Mouse (Mus musculus): Measurements from ENCODE around the gene Hist1h2ag. TPM values are rescaled to one million over a fixed set of nuclear protein-coding genes. Genes with fewer than 3 reads are reported as not detected.
"Not testable (repeated sequence)": the region's sequence is repeated elsewhere in the genome, so short reads cannot be mapped to it uniquely, and the experiment has no call there.

The Hist1h2ag gene
- total RNA-seq, 2 experiments from 2014 or later, result 8.1 to 9.2 TPM

- intact Hi-C loops (cut with DNase I), result loop anchor here (10.0 kb wide), 1 partner anchor 212 kb away; no protein-coding TSS in a partner anchor
- TF ChIP-seq CTCF (IDR thresholded peaks at IDR 0.05), result no peak
- H3K27ac ChIP-seq, result no peak overlapping the region
- no peak for DNase-seq (ENCODE audit: extremely low spot score in 1 of 2, low spot score in 2 of 2)
- H3K4me3 ChIP-seq, result peak overlapping the region; percentile 41
These were observed 6.4 kb downstream of the Hist1h2ag start for GRCm38 (mm10) chr13:22036149-22036956.

GRCm38 (mm10) chr13:22035267-22036148 lies 7.2 kb downstream of the Hist1h2ag start, which contains the start of the genes Hist1h2ah and Hist1h2bk:
TSS of gene Hist1h2ah (minus strand) at chr13:22035568.
TSS of gene Hist1h2bk (plus strand) at chr13:22035870.
- peak; percentile 76 to 84 for DNase-seq (ENCODE audit: extremely low spot score in 1 of 2, low spot score in 2 of 2)
- H3K4me3 ChIP-seq, result peak within 1 kb of the TSS; percentile 43
- intact Hi-C loops (cut with DNase I), result loop anchor here (10.0 kb wide), 1 partner anchor 211 kb away; no protein-coding TSS in a partner anchor
- H3K27ac ChIP-seq, result not testable (repeated sequence)

- intact Hi-C loops (cut with DNase I), result loop anchor here (10.0 kb wide), 1 partner anchor 210 kb away; no protein-coding TSS in a partner anchor
- DNase-seq (ENCODE audit: extremely low spot score in 1 of 2, low spot score in 2 of 2), result no peak
- Histone ChIP-seq H3K4me3 (peak overlapping the region; percentile 34), H3K27ac (no peak overlapping the region)
- no peak for TF ChIP-seq CTCF (IDR thresholded peaks at IDR 0.05)
These were observed 8.1 kb downstream of the Hist1h2ag start for GRCm38 (mm10) chr13:22034443-22035266.

- Histone ChIP-seq H3K27ac (no peak overlapping the region), H3K4me3 (no peak overlapping the region)
- TF ChIP-seq CTCF (IDR thresholded peaks at IDR 0.05), result no peak
- intact Hi-C loops (cut with DNase I), result loop anchor here (10.0 kb wide), 1 partner anchor 209 kb away; no protein-coding TSS in a partner anchor
- no peak for DNase-seq (ENCODE audit: extremely low spot score in 1 of 2, low spot score in 2 of 2)
These were observed 8.9 kb downstream of the Hist1h2ag start for GRCm38 (mm10) chr13:22033741-22034442.

GRCm38 (mm10) chr13:22030493-22030892 lies 12.3 kb downstream of the Hist1h2ag start:
- no peak for DNase-seq (ENCODE audit: extremely low spot score in 1 of 2, low spot score in 2 of 2)
- TF ChIP-seq CTCF (IDR thresholded peaks at IDR 0.05), result peak; percentile 73
- Histone ChIP-seq H3K27ac (no peak overlapping the region), H3K4me3 (no peak overlapping the region)
- intact Hi-C loops (cut with DNase I), result loop anchor here (10.0 kb wide), 1 partner anchor 206 kb away; no protein-coding TSS in a partner anchor

GRCm38 (mm10) chr13:22029928-22030327 lies 12.8 kb downstream of the Hist1h2ag start:
- no peak for DNase-seq (ENCODE audit: extremely low spot score in 1 of 2, low spot score in 2 of 2)
- H3K4me3 ChIP-seq, result no peak overlapping the region
- no peak overlapping the region for H3K27ac ChIP-seq
- intact Hi-C loops (cut with DNase I), result loop anchor here (1.0 to 10.0 kb wide), 8 partner anchors 90 to 1502 kb away; partner anchors contain the start of genes Hist1h2af and Hist1h4h
- TF ChIP-seq CTCF (IDR thresholded peaks at IDR 0.05), result no peak

GRCm38 (mm10) chr13:22028673-22029460 lies 13.9 kb downstream of the Hist1h2ag start:
- peak overlapping the region; percentile 79 for H3K27ac ChIP-seq
- TF ChIP-seq CTCF (IDR thresholded peaks at IDR 0.05), result peak; percentile 95
- peak overlapping the region; percentile 52 for H3K4me3 ChIP-seq
- peak; percentile 89 to 92 for DNase-seq (ENCODE audit: extremely low spot score in 1 of 2, low spot score in 2 of 2)
- intact Hi-C loops (cut with DNase I), result loop anchor here (1.0 to 10.0 kb wide), 8 partner anchors 55 to 1503 kb away; partner anchors contain the start of genes Hist1h2af and Hist1h4h

GRCm38 (mm10) chr13:22026058-22027031 lies 16.4 kb downstream of the Hist1h2ag start:
- peak; percentile 86 to 91 for DNase-seq (ENCODE audit: extremely low spot score in 1 of 2, low spot score in 2 of 2)
- no peak; the same call in 1 of the 2 replicates for TF ChIP-seq CTCF (IDR thresholded peaks at IDR 0.05)
- intact Hi-C loops (cut with DNase I), result loop anchor here (5.0 to 10.0 kb wide), 5 partner anchors 172 to 1506 kb away; partner anchors contain the start of genes Hist1h2af and Hist1h4h
- H3K27ac ChIP-seq, result no peak overlapping the region
- peak overlapping the region; percentile 58 for H3K4me3 ChIP-seq

Measured in left cerebral cortex, adult 2 months (tissue).